Mouse (Mus musculus) ES-E14 (cell line): ENCODE data around the gene B430306N03Rik. TPM values are rescaled to one million over a fixed set of nuclear protein-coding genes. Genes with fewer than 3 reads are reported as not detected.
"Not testable (repeated sequence)": the region's sequence is repeated elsewhere in the genome, so short reads cannot be mapped to it uniquely, and the experiment has no call there.

Experiments
- DNase-seq: peaks from one replicate; pipeline ENCODE4 v3.0.0-alpha.2; 2013; ENCODE audit warnings: low read depth, low spot score
- H3K27ac ChIP-seq: 2 replicates; pipeline ENCODE4 v1.5.1; 2012; ENCODE audit warnings: low read depth, mild to moderate bottlenecking, low read length, moderate library complexity, mixed read lengths; ENCODE audit not compliant: poor library complexity, insufficient read depth, severe bottlenecking
- H3K36me3 ChIP-seq: 2 replicates; pipeline ENCODE4 v1.6.1; 2012; ENCODE audit warnings: mild to moderate bottlenecking, low read length, moderate library complexity, mixed read lengths; ENCODE audit not compliant: control insufficient read depth, poor library complexity, insufficient read depth, severe bottlenecking
- H3K4me1 ChIP-seq, 2 experiments: fragments of 150-350 bp in 1 of 2; sonication (generic) in 1 of 2; 2 replicates each; pipeline ENCODE4 v1.6.1; 2012; ENCODE audit warnings: low read length in 2 of 2, mild to moderate bottlenecking in 1 of 2, mixed read lengths in 1 of 2; ENCODE audit not compliant: control insufficient read depth in 2 of 2, insufficient read depth in 2 of 2, poor library complexity in 1 of 2
- H3K4me3 ChIP-seq, 2 experiments: fragments of 150-350 bp in 1 of 2; sonication (generic) in 1 of 2; 2 replicates each; pipeline ENCODE4 v1.5.1; 2012; ENCODE audit warnings: low read length in 2 of 2, low read depth in 1 of 2, mild to moderate bottlenecking in 1 of 2, mixed read lengths in 1 of 2; ENCODE audit not compliant: insufficient read depth in 1 of 2, poor library complexity in 1 of 2, severe bottlenecking in 1 of 2
- H3K9ac ChIP-seq: 2 replicates; pipeline ENCODE4 v1.6.1; 2012; ENCODE audit warnings: low read depth, mild to moderate bottlenecking, low read length, mixed read lengths; ENCODE audit not compliant: poor library complexity, insufficient read depth, severe bottlenecking
- H3K9me3 ChIP-seq: fragments of 150-350 bp; sonication (generic); 2 replicates; pipeline ENCODE4 v1.6.1; 2012; ENCODE audit warnings: low read depth, mild to moderate bottlenecking, low read length; ENCODE audit not compliant: control insufficient read depth, insufficient read depth
- CHD2 ChIP-seq: IDR thresholded peaks from 2 replicates; pipeline ENCODE4 v1.6.1; 2014; ENCODE audit warnings: mild to moderate bottlenecking, low read depth, low read length, inconsistent platforms
- HCFC1 ChIP-seq: IDR thresholded peaks from 2 replicates; pipeline ENCODE4 v1.6.1; 2012; ENCODE audit warnings: low read length, inconsistent platforms, borderline replicate concordance; ENCODE audit not compliant: insufficient read depth
- MAFK ChIP-seq: IDR thresholded peaks from 2 replicates; pipeline ENCODE4 v1.6.1; 2014; ENCODE audit warnings: mild to moderate bottlenecking, low read depth, low read length, inconsistent platforms; ENCODE audit not compliant: insufficient read depth
- ZC3H11A ChIP-seq: IDR thresholded peaks from 2 replicates; pipeline ENCODE4 v1.6.1; 2012; ENCODE audit warnings: low read depth, mild to moderate bottlenecking, inconsistent platforms, low read length, borderline replicate concordance
- ZNF384 ChIP-seq: IDR thresholded peaks from 2 replicates; pipeline ENCODE4 v1.6.1; 2012; ENCODE audit warnings: low read depth, low read length, inconsistent platforms
- in situ Hi-C, 2 experiments: fragments of 600-800 bp; cut with MboI; formaldehyde crosslinking; loops; one replicate each; pipeline ENCODE4 v1.15.1; 2025; ENCODE audit warnings: low sequenced_read_pairs in 2 of 2, inconsistent platforms in 1 of 2; ENCODE audit not compliant: unreplicated experiment in 2 of 2
- total RNA-seq: library from RNA; depleted of rRNA; stranded (reverse); fragments of 300-350 nt; gene quantifications from 2 replicates; pipeline ENCODE4 v1.2.3, GENCODE M21; 2012; rRNA removed

Gene B430306N03Rik
- total RNA-seq, result 0.13 and 0.26 TPM in 2 replicates

- in situ Hi-C loops, H3K27ac ChIP-seq, H3K9me3 ChIP-seq, DNase-seq, H3K4me1 ChIP-seq, H3K9ac ChIP-seq, H3K36me3 ChIP-seq, H3K4me3 ChIP-seq: not testable (repeated sequence)
Observed at GRCm38 (mm10) chr17:48315905-48316579, at the start of gene B430306N03Rik. B430306N03Rik (plus strand) TSS chr17:48316141.

- H3K27ac ChIP-seq, result no peak overlapping the region
- DNase-seq, result no peak
- H3K36me3 ChIP-seq, result no peaks in the 10 kb centered on the region
- in situ Hi-C loops, result no loop called here
- TF ChIP-seq HCFC1 (no peak), CHD2 (no peak), ZNF384 (no peak), MAFK (no peak), ZC3H11A (no peak)
- no peak overlapping the region for H3K9ac ChIP-seq
- no peaks in the 10 kb centered on the region for H3K9me3 ChIP-seq
- H3K4me1 ChIP-seq, result no peaks in the 10 kb centered on the region
- no peak overlapping the region for H3K4me3 ChIP-seq
Observed at GRCm38 (mm10) chr17:48266610-48267304, 49.2 kb upstream of the B430306N03Rik start.

GRCm38 (mm10) chr17:48267591-48267990, 48.4 kb upstream of the B430306N03Rik start:
- Histone ChIP-seq H3K9ac (no peak overlapping the region), H3K36me3 (no peaks in the 10 kb centered on the region), H3K27ac (no peak overlapping the region), H3K9me3 (no peaks in the 10 kb centered on the region), H3K4me1 (no peaks in the 10 kb centered on the region), H3K4me3 (no peak overlapping the region)
- in situ Hi-C loops, result no loop called here
- TF ChIP-seq MAFK (no peak), HCFC1 (no peak), CHD2 (no peak), ZNF384 (no peak), ZC3H11A (no peak)
- DNase-seq, result no peak

- no peak for DNase-seq
Observed at GRCm38 (mm10) chr17:48268276-48268675, 47.7 kb upstream of the B430306N03Rik start.

GRCm38 (mm10) chr17:48269833-48270232, 46.1 kb upstream of the B430306N03Rik start:
- Histone ChIP-seq H3K27ac (no peak overlapping the region), H3K9ac (no peak overlapping the region), H3K4me3 (no peak overlapping the region), H3K4me1 (no peaks in the 10 kb centered on the region), H3K36me3 (no peaks in the 10 kb centered on the region), H3K9me3 (no peaks in the 10 kb centered on the region)
- TF ChIP-seq ZNF384, result no peak
- TF ChIP-seq HCFC1, result no peak
- no peak for TF ChIP-seq ZC3H11A
- TF ChIP-seq CHD2, result no peak
- no peak for TF ChIP-seq MAFK
- no peak for DNase-seq
- in situ Hi-C loops, result no loop called here

More at GRCm38 (mm10) chr17:48268276-48268675, 47.7 kb upstream of the B430306N03Rik start:
- Histone ChIP-seq H3K4me1 (no peaks in the 10 kb centered on the region), H3K36me3 (no peaks in the 10 kb centered on the region), H3K9ac (no peak overlapping the region), H3K4me3 (no peak overlapping the region), H3K27ac (no peak overlapping the region), H3K9me3 (no peaks in the 10 kb centered on the region)
- TF ChIP-seq HCFC1, result no peak
- in situ Hi-C loops, result no loop called here
